Mouse (Mus musculus) layer of hippocampus, adult 11-12 months (tissue): ENCODE results near the gene Slc18a3.

Experiments
- DNase-seq: peaks from one replicate; pipeline ENCODE4 v3.0.0; 2022; ENCODE audit warnings: low spot score

Gene Slc18a3

GRCm38 (mm10) chr14:32452552-32452951, 12.1 kb downstream of the Slc18a3 start:
- no peak for DNase-seq

GRCm38 (mm10) chr14:32446989-32447388, 17.7 kb downstream of the Slc18a3 start:
- DNase-seq: no peak

DNA sequence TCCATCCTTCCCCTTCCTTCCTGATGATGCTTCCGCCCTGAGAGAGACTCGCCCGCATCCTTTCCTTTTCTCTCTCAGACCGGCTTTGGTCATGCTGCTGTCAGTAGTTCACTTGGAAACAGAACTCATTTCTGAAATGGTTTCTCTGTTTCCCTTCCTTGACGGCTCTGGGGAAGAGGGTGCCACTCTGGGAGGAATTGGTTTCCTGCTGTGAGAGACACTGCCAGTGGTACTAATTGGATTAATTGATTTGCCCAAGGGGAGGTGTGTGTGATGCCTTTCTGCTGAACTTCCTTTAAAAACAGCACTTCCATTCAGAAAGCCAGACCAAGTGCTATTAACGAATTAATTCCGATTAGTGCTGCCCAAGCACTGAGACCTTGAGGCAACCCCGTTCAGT, 21.2 kb downstream of the Slc18a3 start:
- DNase-seq: no peak

- DNase-seq: peak; percentile 16
Observed at GRCm38 (mm10) chr14:32439744-32440143, 24.9 kb downstream of the Slc18a3 start.

GRCm38 (mm10) chr14:32439316-32439715, 25.3 kb downstream of the Slc18a3 start:
- no peak for DNase-seq

- DNase-seq: no peak
Observed at GRCm38 (mm10) chr14:32437352-32437793, 27.3 kb downstream of the Slc18a3 start.

GRCm38 (mm10) chr14:32429030-32429602, 35.5 kb downstream of the Slc18a3 start:
- no peak for DNase-seq

DNA sequence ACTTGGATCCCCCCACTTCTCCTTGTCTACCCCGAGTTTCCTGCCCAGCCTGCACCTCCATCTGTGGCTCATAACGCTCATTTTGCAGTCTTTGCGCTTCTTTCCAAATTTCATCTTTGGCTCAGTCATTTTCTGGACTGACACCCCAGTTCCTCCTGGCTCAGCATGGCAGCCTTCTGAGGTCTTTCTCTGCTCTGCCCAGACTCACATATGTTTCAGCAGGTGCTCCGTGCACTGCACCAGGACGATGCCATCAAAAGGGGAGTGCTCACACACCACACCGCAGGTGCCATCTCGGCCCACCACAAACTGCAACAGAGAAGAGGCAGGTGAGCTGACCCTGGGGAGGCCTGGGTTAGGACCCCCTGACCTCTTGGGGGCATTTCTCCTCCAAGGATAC, 40.7 kb downstream of the Slc18a3 start:
- DNase-seq: no peak

- DNase-seq: no peak
Observed at GRCm38 (mm10) chr14:32418747-32419146, 45.9 kb downstream of the Slc18a3 start.
